Comparison of ENCODE assay signal across 14 mouse cellular contexts in genomic region chr19:47240957-47241356, GRCm38 (mm10).
DNase-seq lines count a peak whose midpoint lies in the region; ATAC-seq lines count a peak whose summit lies in the region.
"Had no signal": no experiment of that assay in that cellular context is flagged by ENCODE, and none has a peak within 500 bp of the region (broad histone marks: within the 10 kb centered on the region; RNA-seq: fewer than 3 reads in every experiment).

No protein-coding gene starts in this region.

- no peak overlapping the region for H3K9ac ChIP-seq in heart, embryonic 14.5 days (ENCODE audit: low read length)
- no peak overlapping the region for H3K9ac ChIP-seq in midbrain, embryonic 12.5 days (replicated peaks)
- no peak overlapping the region for H3K9ac ChIP-seq in embryonic facial prominence, embryonic 12.5 days
- H3K9ac ChIP-seq in liver, embryonic 13.5 days = no peak overlapping the region

- no peak overlapping the region for H3K4me3 ChIP-seq in heart, embryonic 14.5 days (ENCODE audit: control insufficient read depth in 1 of 2, insufficient read depth in 1 of 2, low read depth in 1 of 2, low read length in 2 of 2)
- H3K4me3 ChIP-seq in midbrain, embryonic 12.5 days = no peak overlapping the region
- H3K4me3 ChIP-seq in midbrain, embryonic 10.5 days = no peak overlapping the region
- H3K4me3 ChIP-seq in embryonic facial prominence, embryonic 12.5 days = peak overlapping the region; percentile 33
- H3K4me3 ChIP-seq in liver, embryonic 13.5 days (replicated peaks) = peak overlapping the region; percentile 31; the same call in 1 of the 2 replicates
- H3K4me3 ChIP-seq: erythroblast, embryonic 14.5 days; gastrocnemius, adult 2 months had no signal

- peak overlapping the region; percentile 56 for H3K4me2 ChIP-seq in heart, embryonic 14.5 days (ENCODE audit: low read length)
- 0 out of 2 replicates have a peak overlapping the region, but pooled peaks have one; percentile 42 for H3K4me2 ChIP-seq in midbrain, embryonic 12.5 days (replicated peaks)
- H3K4me2 ChIP-seq in embryonic facial prominence, embryonic 12.5 days (replicated peaks) = peak overlapping the region; percentile 43; the same call in 1 of the 2 replicates
- peak overlapping the region; percentile 47 for H3K4me2 ChIP-seq in liver, embryonic 13.5 days

- 61% methylated on average over 7 of the region's 7 CpGs for WGBS in heart, embryonic 14.5 days
- 64% methylated on average over 7 of the region's 7 CpGs for WGBS in midbrain, embryonic 12.5 days
- WGBS in midbrain, embryonic 10.5 days = 65% methylated on average over 7 of the region's 7 CpGs
- 68% methylated on average over 7 of the region's 7 CpGs for WGBS in embryonic facial prominence, embryonic 12.5 days
- 38% methylated on average over 7 of the region's 7 CpGs for WGBS in liver, embryonic 13.5 days (ENCODE audit: insufficient replicate concordance)

- peaks cover 0 to 6% of the 10 kb centered on the region in 2 experiments; a peak in 1 of 4 replicates for H3K4me1 ChIP-seq in heart, embryonic 14.5 days (ENCODE audit: control insufficient read depth in 2 of 2, insufficient read depth in 2 of 2, low read length in 2 of 2)
- peaks cover 5% of the 10 kb centered on the region for H3K4me1 ChIP-seq in midbrain, embryonic 12.5 days
- peaks cover 22% of the 10 kb centered on the region for H3K4me1 ChIP-seq in midbrain, embryonic 10.5 days
- no peaks in the 10 kb centered on the region for H3K4me1 ChIP-seq in embryonic facial prominence, embryonic 12.5 days
- H3K4me1 ChIP-seq in liver, embryonic 13.5 days (replicated peaks) = 0 out of 2 replicates have a peak, but pooled peaks cover 7% of the 10 kb centered on the region

- no peaks in the 10 kb centered on the region for H3K36me3 ChIP-seq in heart, embryonic 14.5 days (ENCODE audit: control insufficient read depth, insufficient read depth, low read length)
- H3K36me3 ChIP-seq in midbrain, embryonic 12.5 days = no peaks in the 10 kb centered on the region
- H3K36me3 ChIP-seq in midbrain, embryonic 10.5 days = no peaks in the 10 kb centered on the region
- no peaks in the 10 kb centered on the region for H3K36me3 ChIP-seq in embryonic facial prominence, embryonic 12.5 days
- no peaks in the 10 kb centered on the region for H3K36me3 ChIP-seq in liver, embryonic 13.5 days

- no peak overlapping the region for H3K27ac ChIP-seq in heart, embryonic 14.5 days (replicated peaks in 1 of 2; ENCODE audit: control insufficient read depth in 1 of 2, insufficient read depth in 1 of 2, low read depth in 2 of 2, low read length in 2 of 2)
- no peak overlapping the region for H3K27ac ChIP-seq in midbrain, embryonic 12.5 days (replicated peaks)
- no peak overlapping the region; the same call in 1 of the 2 replicates for H3K27ac ChIP-seq in midbrain, embryonic 10.5 days (replicated peaks)
- H3K27ac ChIP-seq in embryonic facial prominence, embryonic 12.5 days = no peak overlapping the region
- no peak overlapping the region for H3K27ac ChIP-seq in liver, embryonic 13.5 days

- ATAC-seq in heart, embryonic 14.5 days (ENCODE audit: insufficient number of reproducible peaks, insufficient read depth, low FRiP score, low read depth) = no peak
- ATAC-seq in midbrain, embryonic 12.5 days (ENCODE audit: low FRiP score, low read depth) = no peak
- no peak for ATAC-seq in embryonic facial prominence, embryonic 12.5 days (ENCODE audit: insufficient number of reproducible peaks, insufficient read depth, low FRiP score, low TSS enrichment)
- no peak for ATAC-seq in liver, embryonic 13.5 days (ENCODE audit: low read depth)
- ATAC-seq: midbrain, embryonic 16.5 days had no signal

- DNase-seq in heart, adult 11 months = no peak
- no peak for DNase-seq in midbrain, embryonic 10.5 days (ENCODE audit: low spot score)
- DNase-seq in liver, embryonic 13.5 days = no peak
- DNase-seq in adrenal gland, postnatal 14 days = no peak
- DNase-seq in adipocyte (ENCODE audit: low spot score) = no peak
- DNase-seq: cerebellum, postnatal 10 days; gastrocnemius, adult 2 months; kidney, postnatal 4 days; lung, postnatal 10 days had no signal

- no peaks in the 10 kb centered on the region for H3K27me3 ChIP-seq in heart, embryonic 14.5 days (ENCODE audit: control insufficient read depth, insufficient read depth, low read length)
- H3K27me3 ChIP-seq in midbrain, embryonic 12.5 days = peaks cover 18% of the 10 kb centered on the region
- H3K27me3 ChIP-seq in midbrain, embryonic 10.5 days (ENCODE audit: low read depth, poor library complexity, severe bottlenecking) = peaks cover 16% of the 10 kb centered on the region
- H3K27me3 ChIP-seq in embryonic facial prominence, embryonic 12.5 days = no peaks in the 10 kb centered on the region
- H3K27me3 ChIP-seq in liver, embryonic 13.5 days = 0 out of 2 replicates have a peak, but pooled peaks cover 4% of the 10 kb centered on the region

- H3K9me3 ChIP-seq in heart, embryonic 14.5 days (ENCODE audit: control insufficient read depth, low read length) = no peaks in the 10 kb centered on the region
- H3K9me3 ChIP-seq in midbrain, embryonic 12.5 days = no peaks in the 10 kb centered on the region
- H3K9me3 ChIP-seq in midbrain, embryonic 10.5 days (replicated peaks) = no peaks in the 10 kb centered on the region
- no peaks in the 10 kb centered on the region for H3K9me3 ChIP-seq in embryonic facial prominence, embryonic 12.5 days
- H3K9me3 ChIP-seq in liver, embryonic 13.5 days (replicated peaks) = no peaks in the 10 kb centered on the region

Comparison
In these comparisons a context has a peak if more than half of its experiments do, and no peak if none do; other contexts are left out.
1. H3K4me3 ChIP-seq: peak in embryonic facial prominence, embryonic 12.5 days (single experiment) and liver, embryonic 13.5 days (single experiment); none in heart, embryonic 14.5 days (0 of 2), midbrain, embryonic 12.5 days (single experiment) and midbrain, embryonic 10.5 days (single experiment).
2. Peak in every context shown above with its lines, with median percentiles within 50 percentile points of each other: H3K4me2 ChIP-seq.